Mouse (Mus musculus) small intestine, adult 2 months (tissue): ENCODE measurements around the gene Kctd4. TPM values are rescaled to one million over a fixed set of nuclear protein-coding genes. Genes with fewer than 3 reads are reported as not detected.
"Not testable (repeated sequence)": the region's sequence is repeated elsewhere in the genome, so short reads cannot be mapped to it uniquely, and the experiment has no call there.

Source experiments
- H3K27ac ChIP-seq: fragments of 200-500 bp; 2 replicates; pipeline ENCODE4 v1.5.1; 2012; ENCODE audit warnings: low read depth, low read length, control low read depth, inconsistent platforms; ENCODE audit not compliant: insufficient read depth
- H3K27me3 ChIP-seq: fragments of 200-500 bp; 2 replicates; pipeline ENCODE4 v1.6.1; 2012; ENCODE audit warnings: mild to moderate bottlenecking, moderate library complexity, low read length, inconsistent platforms; ENCODE audit not compliant: control insufficient read depth, insufficient read depth
- H3K36me3 ChIP-seq: fragments of 200-500 bp; 2 replicates; pipeline ENCODE4 v1.6.1; 2012; ENCODE audit warnings: mild to moderate bottlenecking, low read length, control low read depth, inconsistent platforms; ENCODE audit not compliant: control insufficient read depth, insufficient read depth
- H3K4me1 ChIP-seq: fragments of 200-500 bp; 2 replicates; pipeline ENCODE4 v1.6.1; 2012; ENCODE audit warnings: low read length, inconsistent platforms, mixed read lengths; ENCODE audit not compliant: control insufficient read depth, insufficient read depth, insufficient read length
- H3K4me3 ChIP-seq: fragments of 200-500 bp; 2 replicates; pipeline ENCODE4 v1.5.1; 2012; ENCODE audit warnings: low read depth, mild to moderate bottlenecking, control low read depth, inconsistent platforms, low read length, moderate library complexity
- CTCF ChIP-seq: fragments of 200-500 bp; IDR thresholded peaks from 2 replicates; pipeline ENCODE4 v1.5.1; 2012; ENCODE audit warnings: low read depth, mild to moderate bottlenecking, control low read depth, inconsistent platforms, low read length, moderate library complexity, mixed read lengths; ENCODE audit not compliant: insufficient replicate concordance, insufficient read length; ENCODE audit errors: extremely low read depth
- POLR2A ChIP-seq: fragments of 200-500 bp; IDR thresholded peaks from 2 replicates; pipeline ENCODE4 v1.6.1; 2012; ENCODE audit warnings: low read depth, mild to moderate bottlenecking, control low read depth, inconsistent platforms, low read length, moderate library complexity
- WGBS: fragments of 180-500 bp; shearing (Covaris S2); methylation state at CpG from one replicate; pipeline ENCODE4 v1.1.7; 2018; 5-methylcytosine and 5-hydroxymethylcytosine counted together
- polyA plus RNA-seq: library from polyadenylated mRNA; depleted of rRNA; stranded (reverse); fragments of >200 nt; gene quantifications from 2 replicates; pipeline ENCODE4 v1.2.3, GENCODE M21; 2012; rRNA removed

Gene Kctd4
- not detected in 2 replicates for polyA plus RNA-seq

GRCm38 (mm10) chr14:75954766-75955165 lies at the start of gene Kctd4:
Gene Kctd4 (plus strand): TSS chr14:75955009.
- TF ChIP-seq CTCF (no peak), POLR2A (no peak)
- Histone ChIP-seq H3K36me3 (no peaks in the 10 kb centered on the region), H3K27ac (no peak within 1 kb of the TSS), H3K27me3 (no peaks in the 10 kb centered on the region), H3K4me3 (no peak within 1 kb of the TSS), H3K4me1 (no peaks in the 10 kb centered on the region)
- 89% methylated on average over 7 of the region's 7 CpGs for WGBS

- Histone ChIP-seq H3K4me3 (no peak overlapping the region), H3K27me3 (no peaks in the 10 kb centered on the region), H3K27ac (no peak overlapping the region), H3K4me1 (no peaks in the 10 kb centered on the region), H3K36me3 (peaks cover 15% of the 10 kb centered on the region)
- no peak for TF ChIP-seq CTCF
- no peak for TF ChIP-seq POLR2A
- WGBS = 92% methylated on average over 8 of the region's 8 CpGs
Observed at GRCm38 (mm10) chr14:75906931-75907330, 47.9 kb upstream of the Kctd4 start.

DNA sequence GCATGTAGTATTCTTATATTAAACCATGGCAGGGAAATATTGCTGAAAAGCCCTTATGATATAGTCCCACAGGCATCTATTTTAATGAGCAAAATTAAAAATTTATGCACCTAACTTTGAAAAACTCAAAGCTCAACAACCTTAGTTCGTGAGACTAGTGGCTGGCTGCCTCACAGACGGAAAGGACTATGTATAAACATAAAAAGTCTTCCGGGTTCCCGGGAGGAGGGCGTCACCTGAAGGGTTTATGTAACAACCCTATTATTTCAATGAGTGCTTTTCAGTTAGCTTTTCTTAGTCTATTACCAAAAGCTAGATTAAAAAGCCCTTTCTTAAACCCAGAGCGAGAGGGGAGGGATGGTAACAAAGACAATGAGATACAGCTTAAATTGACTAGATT lies 42.8 kb upstream of the Kctd4 start:
- H3K27ac ChIP-seq = no peak overlapping the region
- H3K4me1 ChIP-seq = no peaks in the 10 kb centered on the region
- no peak overlapping the region for H3K4me3 ChIP-seq
- 90% methylated on average over 6 of the region's 6 CpGs for WGBS
- H3K36me3 ChIP-seq = 0 out of 2 replicates have a peak, but pooled peaks cover 5% of the 10 kb centered on the region
- no peaks in the 10 kb centered on the region for H3K27me3 ChIP-seq
- TF ChIP-seq CTCF = no peak
- TF ChIP-seq POLR2A = no peak

DNA sequence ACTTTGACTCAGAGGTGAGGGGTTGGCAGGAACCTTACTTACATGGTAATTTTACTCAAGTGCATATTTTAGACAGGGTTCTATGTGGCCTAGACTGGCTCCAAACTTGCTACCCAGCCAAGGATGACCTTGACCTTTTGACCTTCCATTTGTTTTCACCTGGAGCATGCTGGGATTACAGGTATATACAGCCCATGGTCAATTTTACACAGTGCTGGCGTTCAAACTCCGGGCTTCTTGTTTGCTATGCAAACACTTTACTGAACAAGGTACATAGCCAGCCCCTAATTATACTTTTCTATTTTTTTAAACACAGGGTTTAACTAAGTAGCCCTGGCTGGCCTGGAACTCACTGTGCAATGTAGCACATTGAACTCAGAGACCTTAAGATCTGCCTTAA lies 42.1 kb upstream of the Kctd4 start:
- Histone ChIP-seq H3K36me3 (peaks cover 8% of the 10 kb centered on the region), H3K4me3 (no peak overlapping the region), H3K27ac (no peak overlapping the region), H3K4me1 (no peaks in the 10 kb centered on the region), H3K27me3 (no peaks in the 10 kb centered on the region)
- TF ChIP-seq POLR2A (no peak), CTCF (no peak)
- 42% methylated on average over 2 of the region's 2 CpGs for WGBS

GRCm38 (mm10) chr14:75923314-75924052 lies 31.3 kb upstream of the Kctd4 start:
- H3K27ac ChIP-seq = no peak overlapping the region
- no peaks in the 10 kb centered on the region for H3K4me1 ChIP-seq
- TF ChIP-seq POLR2A (no peak), CTCF (no peak)
- no peaks in the 10 kb centered on the region for H3K27me3 ChIP-seq
- no peak overlapping the region for H3K4me3 ChIP-seq
- no peaks in the 10 kb centered on the region for H3K36me3 ChIP-seq
- 95% methylated on average over 1 of the region's 1 CpGs for WGBS

- H3K27ac ChIP-seq, H3K27me3 ChIP-seq, H3K4me1 ChIP-seq, H3K36me3 ChIP-seq, H3K4me3 ChIP-seq: not testable (repeated sequence)
- WGBS = 97% methylated on average over 8 of the region's 8 CpGs
Observed at GRCm38 (mm10) chr14:75929713-75930112, 25.1 kb upstream of the Kctd4 start.

DNA sequence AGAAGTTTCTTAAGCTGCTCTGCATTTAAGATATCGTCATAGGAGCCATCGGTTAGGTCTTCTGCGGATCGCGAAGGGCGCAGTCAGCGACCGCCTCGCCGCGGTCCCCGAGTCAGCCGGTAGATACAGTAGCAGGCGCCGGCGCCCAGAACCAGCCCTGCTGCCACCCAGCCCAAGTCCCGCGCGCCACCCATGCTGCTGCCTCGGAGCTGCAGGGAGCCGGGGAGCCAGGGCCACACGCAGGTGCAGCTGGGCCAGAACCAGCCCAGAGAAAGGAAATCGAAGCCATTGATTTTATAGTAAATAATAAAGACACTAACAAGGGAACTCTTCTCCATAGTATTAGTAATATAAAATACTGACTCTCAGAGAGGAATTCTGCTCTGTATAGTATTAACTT lies 23.5 kb upstream of the Kctd4 start:
- H3K4me3 ChIP-seq = no peak overlapping the region
- WGBS = 97% methylated on average over 23 of the region's 23 CpGs

DNA sequence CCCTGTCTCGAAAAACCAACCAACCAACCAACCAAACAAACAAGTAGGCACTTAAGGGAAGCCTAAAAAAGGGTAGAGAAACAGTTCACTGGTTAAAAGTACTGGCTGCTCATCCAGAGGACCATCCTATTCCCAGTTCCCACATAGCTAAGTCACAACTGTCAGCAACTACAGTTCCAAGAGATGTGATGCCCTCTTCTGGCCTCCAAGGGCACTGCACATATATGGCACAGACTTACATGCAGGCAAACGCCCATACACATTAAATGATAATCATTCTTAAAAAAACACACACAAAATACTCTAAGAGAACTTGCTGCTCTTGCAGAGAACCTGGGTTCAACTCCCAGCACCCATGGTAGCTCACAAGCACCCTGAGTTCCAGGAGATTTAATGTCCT lies 20.4 kb upstream of the Kctd4 start:
- Histone ChIP-seq H3K27me3 (no peaks in the 10 kb centered on the region), H3K36me3 (no peaks in the 10 kb centered on the region), H3K4me3 (no peak overlapping the region), H3K4me1 (no peaks in the 10 kb centered on the region), H3K27ac (no peak overlapping the region)
- TF ChIP-seq POLR2A (no peak), CTCF (no peak)
- 85% methylated on average over 2 of the region's 2 CpGs for WGBS

More for the DNA sequence above, 23.5 kb upstream of the Kctd4 start:
- H3K4me1 ChIP-seq = no peaks in the 10 kb centered on the region
- H3K36me3 ChIP-seq = no peaks in the 10 kb centered on the region
- TF ChIP-seq CTCF (no peak), POLR2A (no peak)
- H3K27ac ChIP-seq = no peak overlapping the region
- no peaks in the 10 kb centered on the region for H3K27me3 ChIP-seq
